Mouse (Mus musculus): Measurements from ENCODE around the gene Gm14325.
"Not testable (repeated sequence)": the region's sequence is repeated elsewhere in the genome, so short reads cannot be mapped to it uniquely, and the experiment has no call there.

Gene Gm14325

GRCm38 (mm10) chr2:177839901-177840663, at the start of gene Gm14325:
Gm14325 (minus strand) TSS chr2:177840336.
- peak; percentile 84 for DNase-seq (ENCODE audit: low spot score)

- not testable (repeated sequence) for DNase-seq (ENCODE audit: low spot score)
These were observed 47.6 kb upstream of the Gm14325 start for GRCm38 (mm10) chr2:177887743-177888142.

GRCm38 (mm10) chr2:177862254-177862653, 22.1 kb upstream of the Gm14325 start:
- not testable (repeated sequence) for DNase-seq (ENCODE audit: low spot score)

- not testable (repeated sequence) for DNase-seq (ENCODE audit: low spot score)
These were observed 3.5 kb upstream of the Gm14325 start for GRCm38 (mm10) chr2:177843666-177844065.

GRCm38 (mm10) chr2:177836756-177837155, 3.4 kb downstream of the Gm14325 start:
- DNase-seq (ENCODE audit: low spot score): not testable (repeated sequence)

- not testable (repeated sequence) for DNase-seq (ENCODE audit: low spot score)
These were observed 4.2 kb downstream of the Gm14325 start for GRCm38 (mm10) chr2:177835733-177836536.

GRCm38 (mm10) chr2:177821952-177822351, 18.2 kb downstream of the Gm14325 start:
- DNase-seq (ENCODE audit: low spot score): peak; percentile 65

GRCm38 (mm10) chr2:177806170-177806569, 34.0 kb downstream of the Gm14325 start:
- not testable (repeated sequence) for DNase-seq (ENCODE audit: low spot score)

- DNase-seq (ENCODE audit: low spot score): not testable (repeated sequence)
These were observed 52.8 kb downstream of the Gm14325 start for GRCm38 (mm10) chr2:177787351-177787750.
